Mouse (Mus musculus): ENCODE measurements around the gene Gbe1. TPM values are rescaled to one million over a fixed set of nuclear protein-coding genes. Genes with fewer than 3 reads are reported as not detected.

The Gbe1 gene
- polyA plus RNA-seq, 1 experiment from 2014 or later = 14.2 TPM

DNA sequence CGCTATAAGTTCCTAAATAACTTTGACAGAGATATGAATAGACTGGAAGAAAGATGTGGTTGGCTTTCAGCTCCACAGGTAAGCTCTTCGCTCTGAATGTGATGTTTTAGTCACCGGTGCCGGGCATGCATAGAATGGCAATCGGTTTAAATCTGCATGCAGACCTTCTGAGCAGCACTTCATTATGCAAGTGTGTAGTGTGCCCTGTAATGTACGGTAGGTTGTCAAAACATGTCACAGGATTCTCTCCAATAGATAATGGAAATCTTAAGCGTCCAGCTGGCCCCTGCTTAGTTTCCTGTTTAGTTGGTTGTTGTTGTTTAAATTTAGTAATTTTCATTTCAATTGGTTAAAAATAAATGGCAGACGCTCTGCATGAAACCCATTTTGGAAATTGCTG lies 213.5 kb downstream of the Gbe1 start:
- Histone ChIP-seq H3K9me3 (no peaks in the 10 kb centered on the region), H3K27me3 (ENCODE audit: insufficient read depth, poor library complexity, severe bottlenecking) (no peaks in the 10 kb centered on the region), H3K4me1 (replicated peaks) (no peaks in the 10 kb centered on the region), H3K27ac (no peak overlapping the region), H3K36me3 (no peaks in the 10 kb centered on the region), H3K4me3 (no peak overlapping the region)
- 94% methylated on average over 8 of the region's 8 CpGs for WGBS
- DNase-seq (ENCODE audit: low spot score) = no peak

- no peak overlapping the region for H3K4me3 ChIP-seq
- no peaks in the 10 kb centered on the region for H3K36me3 ChIP-seq
- no peak overlapping the region for H3K27ac ChIP-seq
- WGBS = 93% methylated on average over 2 of the region's 2 CpGs
- H3K9me3 ChIP-seq = no peaks in the 10 kb centered on the region
- no peaks in the 10 kb centered on the region for H3K27me3 ChIP-seq (ENCODE audit: insufficient read depth, poor library complexity, severe bottlenecking)
- no peak for DNase-seq (ENCODE audit: low spot score)
- H3K4me1 ChIP-seq (replicated peaks) = no peaks in the 10 kb centered on the region
These were observed 221.5 kb downstream of the Gbe1 start for GRCm38 (mm10) chr16:70535224-70535623.

GRCm38 (mm10) chr16:70550835-70551234 lies 237.1 kb downstream of the Gbe1 start:
- Histone ChIP-seq H3K9me3 (no peaks in the 10 kb centered on the region), H3K4me3 (no peak overlapping the region), H3K27ac (no peak overlapping the region), H3K36me3 (no peaks in the 10 kb centered on the region), H3K27me3 (ENCODE audit: insufficient read depth, poor library complexity, severe bottlenecking) (no peaks in the 10 kb centered on the region), H3K4me1 (replicated peaks) (no peaks in the 10 kb centered on the region)
- DNase-seq (ENCODE audit: low spot score) = no peak
- 56% methylated on average over 3 of the region's 3 CpGs for WGBS

DNA sequence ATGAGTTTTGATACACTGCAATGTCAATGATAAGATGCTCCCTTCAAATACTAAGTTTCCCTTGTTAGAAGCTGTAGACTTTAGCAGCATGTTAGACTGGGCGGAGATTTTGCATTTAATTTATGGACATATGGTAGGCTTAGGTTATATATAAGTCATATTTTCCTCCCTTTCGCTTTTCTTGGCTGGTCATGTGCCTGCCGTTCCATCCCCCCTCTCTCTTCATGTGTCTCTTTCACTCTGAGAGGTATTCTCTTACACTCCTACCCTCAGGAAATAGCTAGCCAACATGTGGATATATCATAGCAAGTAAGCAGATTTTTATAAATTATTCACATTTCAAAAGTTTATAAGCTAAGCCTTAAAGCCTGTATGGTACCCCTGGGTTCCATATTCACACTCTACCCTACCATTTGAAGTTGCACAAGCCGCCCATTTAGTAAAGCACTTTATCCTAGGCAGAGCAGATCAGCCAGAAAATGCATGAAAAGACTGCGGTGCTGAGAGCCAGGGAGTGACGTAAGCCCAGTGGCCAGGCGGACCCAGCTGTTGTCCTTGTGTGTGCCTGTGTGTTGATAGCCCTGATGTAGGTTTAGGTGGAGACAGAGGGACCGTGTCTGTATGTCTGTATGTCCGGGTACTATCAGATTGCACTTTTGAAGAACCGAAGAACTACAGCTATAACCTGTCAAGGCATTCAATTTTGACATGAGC lies 248.0 kb downstream of the Gbe1 start:
- no peak for DNase-seq (ENCODE audit: low spot score)
- Histone ChIP-seq H3K36me3 (no peaks in the 10 kb centered on the region), H3K9me3 (no peaks in the 10 kb centered on the region), H3K27me3 (ENCODE audit: insufficient read depth, poor library complexity, severe bottlenecking) (no peaks in the 10 kb centered on the region), H3K4me3 (no peak overlapping the region), H3K27ac (no peak overlapping the region), H3K4me1 (replicated peaks) (no peaks in the 10 kb centered on the region)
- 90% methylated on average over 10 of the region's 10 CpGs for WGBS

DNA sequence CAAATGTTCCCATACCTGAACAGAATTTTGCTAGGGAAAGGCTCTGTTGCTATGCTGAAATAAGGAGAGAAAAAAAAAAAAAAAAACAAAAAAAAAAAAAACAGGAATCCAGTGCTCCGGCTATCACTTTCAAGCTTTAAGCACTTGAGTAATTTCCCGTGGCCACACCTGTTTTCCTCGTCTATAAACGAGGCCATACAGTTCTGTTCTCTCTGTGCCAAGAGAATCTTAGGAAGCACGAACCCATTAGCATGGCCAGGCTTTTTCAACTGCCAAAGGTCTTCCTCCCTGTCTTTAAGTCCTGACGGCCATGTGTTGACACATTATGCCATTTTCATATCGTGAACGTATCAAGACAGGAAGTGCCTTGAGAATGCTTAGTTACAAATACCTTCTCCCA lies 248.8 kb downstream of the Gbe1 start:
- DNase-seq (ENCODE audit: low spot score) = no peak
- Histone ChIP-seq H3K27me3 (ENCODE audit: insufficient read depth, poor library complexity, severe bottlenecking) (no peaks in the 10 kb centered on the region), H3K9me3 (no peaks in the 10 kb centered on the region), H3K36me3 (no peaks in the 10 kb centered on the region), H3K4me1 (replicated peaks) (no peaks in the 10 kb centered on the region), H3K4me3 (no peak overlapping the region), H3K27ac (no peak overlapping the region)
- WGBS = 88% methylated on average over 8 of the region's 8 CpGs

GRCm38 (mm10) chr16:70563456-70563855 lies 249.7 kb downstream of the Gbe1 start:
- Histone ChIP-seq H3K4me1 (replicated peaks) (no peaks in the 10 kb centered on the region), H3K4me3 (no peak overlapping the region), H3K27me3 (ENCODE audit: insufficient read depth, poor library complexity, severe bottlenecking) (no peaks in the 10 kb centered on the region), H3K36me3 (no peaks in the 10 kb centered on the region), H3K9me3 (no peaks in the 10 kb centered on the region), H3K27ac (no peak overlapping the region)
- DNase-seq (ENCODE audit: low spot score) = no peak
- WGBS = 76% methylated on average over 5 of the region's 5 CpGs

DNA sequence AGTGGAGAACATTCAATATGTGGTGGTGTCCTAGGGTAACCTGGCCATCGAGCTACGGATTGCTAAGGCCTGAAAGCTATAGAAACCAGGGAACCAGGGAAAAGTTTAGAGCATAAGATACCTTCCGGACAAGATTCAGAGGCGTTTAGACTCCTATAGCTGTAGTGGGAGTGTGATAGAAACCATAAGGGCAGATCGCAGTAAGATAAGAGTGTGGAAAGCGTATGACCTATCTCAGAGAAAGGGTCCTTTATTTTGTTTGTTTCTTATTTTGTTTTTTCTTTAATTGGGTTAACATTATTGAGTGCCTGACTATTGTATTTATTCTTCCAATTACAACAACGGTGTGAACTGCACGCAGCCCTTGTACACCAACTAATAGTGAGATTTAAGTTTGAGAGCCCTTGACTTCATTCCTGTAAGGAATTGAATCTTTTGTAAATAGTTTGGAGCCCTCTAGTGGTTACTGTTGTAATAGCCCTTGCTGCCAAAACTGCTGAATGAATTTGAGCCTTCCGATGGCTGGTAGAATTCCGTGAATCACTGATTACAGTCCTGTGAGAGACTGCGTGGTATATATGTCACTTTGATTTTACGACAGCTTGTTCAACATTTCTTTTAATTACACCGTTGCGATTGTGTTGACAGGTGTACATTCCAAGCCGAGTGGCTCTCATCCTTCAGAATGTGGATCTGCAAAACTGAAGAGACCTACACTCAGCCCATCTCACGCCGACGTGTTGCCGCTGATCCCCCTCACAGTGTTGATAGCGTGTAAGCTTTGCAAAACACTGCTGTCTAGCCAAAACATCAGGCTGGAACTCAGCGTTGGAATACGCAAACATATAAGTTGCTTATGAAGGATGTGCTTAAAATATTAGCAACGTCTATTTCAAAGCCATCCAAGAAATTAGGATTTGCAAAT lies 254.9 kb downstream of the Gbe1 start:
- Histone ChIP-seq H3K27ac (no peak overlapping the region), H3K9me3 (no peaks in the 10 kb centered on the region), H3K27me3 (ENCODE audit: insufficient read depth, poor library complexity, severe bottlenecking) (no peaks in the 10 kb centered on the region), H3K4me1 (replicated peaks) (no peaks in the 10 kb centered on the region), H3K36me3 (no peaks in the 10 kb centered on the region), H3K4me3 (no peak overlapping the region)
- WGBS = 69% methylated on average over 23 of the region's 23 CpGs
- peak; percentile 28 for DNase-seq (ENCODE audit: low spot score)

GRCm38 (mm10) chr16:70585964-70586363 lies 272.2 kb downstream of the Gbe1 start:
- no peak for DNase-seq (ENCODE audit: low spot score)
- no peaks in the 10 kb centered on the region for H3K9me3 ChIP-seq
- no peak overlapping the region for H3K27ac ChIP-seq
- WGBS = no CpG with 5 or more reads among the region's 7 CpGs
- H3K4me1 ChIP-seq (replicated peaks) = no peaks in the 10 kb centered on the region
- no peaks in the 10 kb centered on the region for H3K36me3 ChIP-seq
- H3K27me3 ChIP-seq (ENCODE audit: insufficient read depth, poor library complexity, severe bottlenecking) = no peaks in the 10 kb centered on the region
- no peak overlapping the region for H3K4me3 ChIP-seq

- Histone ChIP-seq H3K27me3 (ENCODE audit: insufficient read depth, poor library complexity, severe bottlenecking) (no peaks in the 10 kb centered on the region), H3K27ac (no peak overlapping the region), H3K4me3 (no peak overlapping the region), H3K4me1 (replicated peaks) (no peaks in the 10 kb centered on the region), H3K36me3 (no peaks in the 10 kb centered on the region), H3K9me3 (no peaks in the 10 kb centered on the region)
- no peak for DNase-seq (ENCODE audit: low spot score)
- 92% methylated on average over 3 of the region's 3 CpGs for WGBS
These were observed 288.6 kb downstream of the Gbe1 start for GRCm38 (mm10) chr16:70602326-70602725.

- Histone ChIP-seq H3K36me3 (no peaks in the 10 kb centered on the region), H3K4me1 (replicated peaks) (no peaks in the 10 kb centered on the region), H3K27ac (no peak overlapping the region), H3K4me3 (no peak overlapping the region), H3K9me3 (no peaks in the 10 kb centered on the region), H3K27me3 (ENCODE audit: insufficient read depth, poor library complexity, severe bottlenecking) (no peaks in the 10 kb centered on the region)
- DNase-seq (ENCODE audit: low spot score) = no peak
- 88% methylated on average over 2 of the region's 2 CpGs for WGBS
These were observed 294.6 kb downstream of the Gbe1 start for GRCm38 (mm10) chr16:70608358-70608757.

- Histone ChIP-seq H3K9me3 (no peaks in the 10 kb centered on the region), H3K27ac (no peak overlapping the region), H3K4me1 (replicated peaks) (no peaks in the 10 kb centered on the region), H3K36me3 (no peaks in the 10 kb centered on the region), H3K27me3 (ENCODE audit: insufficient read depth, poor library complexity, severe bottlenecking) (no peaks in the 10 kb centered on the region), H3K4me3 (no peak overlapping the region)
- no peak for DNase-seq (ENCODE audit: low spot score)
- WGBS = 86% methylated on average over 1 of the region's 1 CpGs
These were observed 303.9 kb downstream of the Gbe1 start for GRCm38 (mm10) chr16:70617691-70618090.

GRCm38 (mm10) chr16:70618168-70618567 lies 304.4 kb downstream of the Gbe1 start:
- no peaks in the 10 kb centered on the region for H3K27me3 ChIP-seq (ENCODE audit: insufficient read depth, poor library complexity, severe bottlenecking)
- H3K27ac ChIP-seq = no peak overlapping the region
- H3K4me1 ChIP-seq (replicated peaks) = no peaks in the 10 kb centered on the region
- DNase-seq (ENCODE audit: low spot score) = no peak
- H3K4me3 ChIP-seq = no peak overlapping the region
- H3K36me3 ChIP-seq = no peaks in the 10 kb centered on the region
- H3K9me3 ChIP-seq = no peaks in the 10 kb centered on the region
- 89% methylated on average over 3 of the region's 3 CpGs for WGBS
